Mouse (Mus musculus) mouse trophoblast stem cell (cell line): ENCODE measurements around the gene Cav1.

ENCODE experiments used
- in situ Hi-C, 2 experiments: fragments of 300-500 bp; cut with MseI, MboI; formaldehyde crosslinking; loops; 2 replicates in 1 of 2; 3 replicates in 1 of 2; pipeline ENCODE4 v1.15.1; 2025

Gene Cav1

DNA sequence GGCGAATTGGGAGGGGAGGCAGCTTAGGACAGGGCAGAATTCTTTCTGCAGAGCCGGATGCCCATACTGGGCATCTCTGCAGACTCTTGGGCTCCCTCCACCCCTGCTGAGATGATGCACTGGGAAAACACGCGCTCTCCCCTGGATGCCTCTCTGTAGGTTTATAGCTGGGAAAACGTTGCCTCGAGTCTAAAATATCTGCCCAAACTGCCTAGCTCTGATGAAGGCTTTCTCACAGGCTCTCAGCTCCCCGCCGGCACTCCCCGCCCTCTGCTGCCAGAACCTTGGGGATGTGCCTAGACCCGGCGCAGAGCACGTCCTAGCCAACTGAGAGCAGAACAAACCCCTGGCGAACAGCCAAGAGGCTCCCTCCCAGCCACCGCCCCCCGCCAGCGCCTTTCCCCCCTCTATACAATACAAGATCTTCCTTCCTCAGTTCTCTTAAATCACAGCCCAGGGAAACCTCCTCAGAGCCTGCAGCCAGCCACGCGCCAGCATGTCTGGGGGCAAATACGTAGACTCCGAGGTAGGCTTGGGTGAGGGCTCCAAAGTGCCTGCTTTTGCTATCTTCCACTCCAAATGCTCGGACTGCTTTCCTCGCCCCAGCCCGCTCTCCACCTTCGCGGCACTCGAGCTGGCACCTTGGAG is at the start of gene Cav1:
Cav1 (plus strand) TSS at position 382 of the 648 bp plus-strand sequence.
- in situ Hi-C loops, result no loop called here

GRCm38 (mm10) chr6:17258142-17258541 is 48.0 kb upstream of the Cav1 start:
- in situ Hi-C loops, result no loop called here

GRCm38 (mm10) chr6:17258911-17259310 is 47.2 kb upstream of the Cav1 start:
- in situ Hi-C loops, result no loop called here

DNA sequence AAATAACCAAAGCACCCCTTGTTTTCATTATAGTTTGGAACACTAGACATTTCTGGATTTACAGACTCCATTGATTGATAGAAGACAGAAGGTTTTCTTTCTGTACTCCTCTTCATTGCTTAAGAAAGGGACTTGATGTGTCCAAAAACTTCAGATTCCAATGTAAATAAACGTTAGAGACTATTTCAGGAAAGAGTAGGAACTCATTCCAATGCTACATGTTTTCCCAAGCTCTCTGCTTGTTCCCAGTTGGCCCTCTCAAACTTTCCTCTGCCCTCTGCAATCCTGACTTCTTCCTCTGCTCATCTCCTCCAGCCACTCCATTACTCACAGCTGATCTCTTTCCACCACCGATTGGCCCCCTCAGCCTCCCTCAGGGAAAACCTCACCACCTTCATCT is 43.3 kb upstream of the Cav1 start:
- in situ Hi-C loops, result no loop called here

DNA sequence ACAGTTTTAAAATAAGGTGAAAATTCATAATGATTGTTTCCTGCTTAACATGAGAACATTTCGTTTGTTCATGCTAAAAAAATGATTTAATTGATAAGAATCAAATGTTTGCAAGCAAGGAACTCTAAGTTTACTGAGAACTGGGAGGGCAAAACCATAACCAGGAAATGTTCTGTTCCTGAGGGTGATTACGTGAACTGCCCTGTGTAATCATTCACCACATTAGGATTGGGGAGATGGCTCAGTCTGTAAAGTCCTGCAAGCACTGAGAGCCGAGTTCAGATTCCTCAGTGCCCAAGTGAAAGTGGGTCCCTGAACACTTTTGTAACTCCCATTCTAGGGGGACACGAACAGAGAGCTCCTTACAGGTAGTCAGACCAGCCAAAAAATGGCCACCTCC is 41.1 kb upstream of the Cav1 start:
- in situ Hi-C loops, result no loop called here

- in situ Hi-C loops, result no loop called here
Observed at GRCm38 (mm10) chr6:17266466-17266865, 39.7 kb upstream of the Cav1 start.

DNA sequence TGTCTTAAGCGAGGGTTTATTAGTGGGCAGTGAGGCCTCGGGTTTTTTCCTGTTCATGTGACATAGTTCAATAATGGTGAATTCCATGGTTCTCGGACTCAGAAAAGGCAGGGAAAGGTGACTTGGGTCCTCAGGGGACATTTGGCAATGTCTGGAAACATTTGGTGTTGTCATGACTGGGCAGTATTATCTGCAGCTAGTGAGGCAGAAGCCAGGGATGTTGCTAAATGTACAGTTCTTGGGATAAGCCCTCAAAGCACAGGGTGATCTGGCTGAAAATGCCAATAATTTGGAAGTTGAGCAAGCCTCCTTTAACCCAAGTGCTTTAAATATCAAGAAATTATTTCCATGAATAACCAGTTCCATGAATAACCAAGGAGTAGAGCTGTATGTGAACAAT is 27.8 kb upstream of the Cav1 start:
- in situ Hi-C loops, result no loop called here

DNA sequence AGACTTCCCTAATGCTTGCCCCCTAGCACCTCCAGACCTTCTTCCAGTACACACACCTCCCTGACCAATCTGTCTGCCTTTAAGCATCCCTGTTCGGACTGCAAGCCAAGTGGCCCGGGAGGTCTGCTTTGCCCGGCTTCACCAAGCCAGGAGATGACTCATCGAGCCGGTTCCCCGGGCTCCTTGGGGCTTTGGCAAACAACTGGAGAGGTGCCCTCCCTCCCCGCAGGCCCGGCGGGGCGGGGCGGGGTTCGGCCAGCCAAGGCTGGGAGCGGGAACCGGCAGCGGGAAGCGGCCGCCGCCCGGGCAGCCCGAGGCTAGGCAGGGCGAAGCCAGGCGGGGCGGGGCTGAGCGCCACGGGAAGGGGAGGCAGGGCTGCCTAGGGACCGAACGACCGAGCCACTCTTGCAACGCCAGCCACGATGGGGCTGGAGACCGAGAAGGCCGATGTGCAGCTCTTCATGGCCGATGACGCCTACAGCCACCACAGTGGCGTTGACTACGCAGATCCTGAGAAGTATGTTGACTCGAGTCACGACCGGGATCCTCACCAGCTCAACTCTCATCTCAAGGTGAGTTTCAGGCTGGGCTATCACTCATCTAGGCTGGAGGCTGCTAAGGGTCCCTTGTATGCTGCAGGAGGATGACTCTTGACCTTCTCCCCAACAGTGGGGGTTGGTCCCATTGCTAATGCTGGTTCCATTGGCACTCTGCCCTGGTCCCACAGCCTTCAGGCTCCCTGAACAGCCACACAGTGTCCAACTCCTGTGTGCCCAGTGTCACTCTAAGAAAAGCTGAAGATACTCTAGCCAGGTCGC is 25.0 kb upstream of the Cav1 start, which contains the start of gene Cav2:
Cav2 (plus strand) TSS at position 247 of the 818 bp plus-strand sequence.
- in situ Hi-C loops, result no loop called here

DNA sequence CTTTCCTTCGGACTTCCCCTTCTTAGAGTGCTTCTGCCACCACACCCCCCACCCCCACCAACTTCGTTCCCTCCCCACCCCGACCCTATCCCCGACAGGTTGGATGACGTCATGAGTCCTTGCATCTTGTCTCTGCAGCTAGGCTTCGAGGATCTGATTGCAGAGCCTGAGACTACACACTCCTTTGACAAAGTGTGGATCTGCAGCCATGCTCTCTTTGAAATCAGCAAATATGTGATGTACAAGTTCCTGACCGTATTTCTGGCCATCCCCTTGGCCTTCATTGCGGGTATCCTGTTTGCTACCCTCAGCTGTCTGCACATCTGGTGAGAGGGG is 24.4 kb upstream of the Cav1 start:
- in situ Hi-C loops, result no loop called here

- in situ Hi-C loops, result no loop called here
Observed at GRCm38 (mm10) chr6:17282159-17282558, 24.0 kb upstream of the Cav1 start.

DNA sequence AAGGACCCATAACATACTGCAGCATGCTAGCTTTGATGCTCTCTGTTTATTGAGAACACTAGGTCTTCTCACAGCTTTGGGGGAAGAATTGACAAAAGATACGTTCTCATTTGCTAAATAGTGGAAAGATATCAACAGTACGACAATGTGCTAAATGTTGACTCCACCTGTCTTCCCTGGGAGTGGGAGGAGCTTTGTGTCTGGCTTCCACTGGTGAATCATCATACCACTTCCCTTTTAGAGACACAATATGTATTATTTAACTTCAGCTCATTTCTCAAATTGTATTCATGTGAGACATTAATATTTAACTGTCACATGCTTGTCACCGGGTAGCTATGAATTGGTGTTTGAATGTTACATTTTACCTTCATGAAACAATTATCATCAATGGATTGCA is 22.3 kb upstream of the Cav1 start:
- in situ Hi-C loops, result no loop called here

DNA sequence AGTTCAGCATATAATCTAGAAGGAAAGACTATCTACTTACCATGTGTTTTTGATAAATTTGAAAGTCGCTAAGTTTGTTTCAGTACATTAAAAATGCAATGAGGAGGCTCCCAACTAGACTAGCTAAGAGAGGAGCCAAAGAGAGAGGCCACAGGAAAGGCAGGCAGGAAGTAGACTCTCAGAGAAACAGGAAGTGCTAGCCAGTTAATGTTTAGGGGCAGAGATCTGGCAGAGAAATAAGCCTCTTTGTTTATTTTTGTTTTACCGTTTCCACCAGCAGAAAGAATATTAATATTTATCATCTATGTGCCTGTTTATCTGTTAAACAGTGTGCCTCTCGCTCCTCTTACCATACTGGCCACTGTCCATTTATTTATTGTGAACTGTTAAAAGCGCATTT is 19.8 kb upstream of the Cav1 start:
- in situ Hi-C loops, result no loop called here

GRCm38 (mm10) chr6:17295116-17295515 is 11.0 kb upstream of the Cav1 start:
- in situ Hi-C loops, result no loop called here

GRCm38 (mm10) chr6:17306602-17307325 is 629 bp downstream of the Cav1 start:
- in situ Hi-C loops, result no loop called here

DNA sequence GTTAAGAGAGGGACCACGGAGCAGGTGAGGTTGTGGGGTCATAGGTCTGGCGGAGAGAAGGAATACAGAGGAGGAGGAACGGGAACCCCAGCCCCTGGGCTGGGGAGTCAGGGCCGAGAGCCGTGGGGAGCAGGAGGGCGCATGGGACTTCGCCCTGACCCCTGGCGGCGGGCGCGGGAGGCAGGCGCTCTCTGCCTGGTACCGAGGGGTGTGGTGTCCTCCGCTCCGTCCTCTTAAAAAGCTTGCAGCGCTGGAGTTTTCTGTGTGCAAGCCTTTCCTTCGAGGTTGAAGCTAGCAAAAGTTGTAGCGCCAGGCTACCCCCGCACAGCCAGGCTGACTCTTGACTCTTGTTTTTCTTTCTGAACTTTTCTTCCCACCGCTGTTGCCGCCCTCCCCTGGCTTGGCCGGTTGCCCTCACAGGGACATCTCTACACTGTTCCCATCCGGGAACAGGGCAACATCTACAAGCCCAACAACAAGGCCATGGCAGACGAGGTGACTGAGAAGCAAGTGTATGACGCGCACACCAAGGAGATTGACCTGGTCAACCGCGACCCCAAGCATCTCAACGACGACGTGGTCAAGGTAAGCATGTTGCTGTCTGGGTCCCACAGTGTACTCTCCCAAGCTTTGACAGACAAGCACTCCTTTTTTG is 1.5 kb downstream of the Cav1 start:
- in situ Hi-C loops, result no loop called here

DNA sequence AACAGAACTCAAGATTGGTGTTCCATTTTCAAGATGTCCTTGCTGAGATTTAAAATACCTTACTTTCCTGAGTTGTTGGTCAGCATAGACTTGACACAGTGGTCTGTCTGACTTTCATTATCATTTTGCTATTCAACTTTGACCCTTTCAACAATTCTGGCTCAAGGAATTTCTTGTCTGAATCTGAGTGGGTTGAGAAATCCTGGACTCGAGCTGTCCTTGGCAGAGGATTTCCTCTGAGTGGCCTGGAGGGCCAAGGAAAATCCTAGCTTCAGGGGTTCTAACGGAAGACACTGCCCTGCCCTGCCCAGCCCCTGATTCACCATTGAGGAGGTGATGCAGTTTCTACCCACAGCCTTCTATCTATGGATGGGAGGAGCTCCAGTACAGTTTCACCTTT is 2.5 kb downstream of the Cav1 start:
- in situ Hi-C loops, result no loop called here

DNA sequence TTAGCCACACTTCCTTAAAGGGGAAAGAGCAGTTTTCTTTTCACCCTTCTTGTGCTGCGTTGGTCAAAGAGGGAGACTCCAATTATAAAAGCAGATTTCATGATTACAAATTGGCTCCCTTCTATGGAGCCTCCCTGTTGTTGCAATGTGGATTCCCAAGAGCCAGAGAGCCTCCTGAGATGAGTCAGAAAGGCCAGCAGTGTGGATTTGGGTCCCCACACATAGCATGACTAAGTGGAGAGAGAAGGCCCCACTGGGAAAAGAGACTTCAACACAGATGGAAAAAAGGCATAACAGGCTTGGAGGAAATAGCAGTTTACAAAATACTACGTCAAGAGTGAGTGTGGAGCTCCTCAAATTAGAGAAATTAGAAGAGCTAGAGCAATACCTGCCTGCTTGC is 3.1 kb downstream of the Cav1 start:
- in situ Hi-C loops, result no loop called here

GRCm38 (mm10) chr6:17314241-17314640 is 8.1 kb downstream of the Cav1 start:
- in situ Hi-C loops, result no loop called here

- in situ Hi-C loops, result no loop called here
Observed at GRCm38 (mm10) chr6:17314659-17315616, 8.8 kb downstream of the Cav1 start.

GRCm38 (mm10) chr6:17316294-17317166 is 10.4 kb downstream of the Cav1 start:
- in situ Hi-C loops, result no loop called here
